In the genomic region with DNA sequence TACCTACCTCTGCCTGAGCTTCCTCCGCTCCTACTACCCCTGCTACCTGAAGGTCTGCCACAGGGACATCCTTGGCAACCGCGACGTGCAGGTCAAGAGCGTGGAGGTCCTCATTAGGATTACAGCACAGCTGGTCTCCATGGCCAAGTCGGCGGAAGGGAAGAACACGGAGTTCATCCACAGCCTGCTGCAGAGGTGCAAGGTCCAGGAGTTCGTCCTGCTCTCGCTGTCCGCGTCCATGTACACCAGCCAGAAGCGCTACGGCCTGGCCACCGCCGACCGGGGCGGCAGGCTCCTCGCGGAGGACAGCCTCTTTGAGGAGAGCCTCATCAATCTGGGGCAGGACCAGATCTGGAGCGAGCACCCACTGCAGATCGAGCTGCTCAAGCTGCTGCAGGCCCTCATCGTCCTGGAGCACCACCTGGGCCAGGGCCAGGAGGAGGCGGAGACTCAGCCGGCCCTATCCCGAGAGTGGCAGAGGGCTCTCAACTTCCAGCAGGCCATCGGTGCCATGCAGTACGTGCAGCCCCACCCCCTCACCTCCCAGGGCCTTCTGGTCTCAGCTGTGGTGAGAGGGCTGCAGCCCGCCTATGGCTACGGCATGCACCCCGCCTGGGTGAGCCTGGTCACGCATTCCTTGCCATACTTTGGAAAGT, we compare ENCODE assay signal across 11 mouse cellular contexts. TPM values are rescaled to one million over a fixed set of nuclear protein-coding genes. Genes with fewer than 3 reads are reported as not detected.
DNase-seq lines count a peak whose midpoint lies in the region; ATAC-seq and TF ChIP-seq lines count a peak whose summit lies in the region.
"Had no signal": no experiment of that assay in that cellular context is flagged by ENCODE, and none has a peak within 500 bp of the region (broad histone marks: within the 10 kb centered on the region; RNA-seq: fewer than 3 reads in every experiment).

No protein-coding gene starts in this region.

- H3K9ac ChIP-seq in stomach, postnatal 0 days (ENCODE audit: low read length), result no peak overlapping the region
- no peak overlapping the region for H3K9ac ChIP-seq in hindbrain, embryonic 11.5 days (ENCODE audit: low read depth, low read length)
- H3K9ac ChIP-seq: hindbrain, embryonic 15.5 days; midbrain, embryonic 12.5 days had no signal

- 69% methylated on average over 32 of the region's 32 CpGs for WGBS in limb, embryonic 10.5 days
- 70% methylated on average over 32 of the region's 32 CpGs for WGBS in stomach, postnatal 0 days
- WGBS in hindbrain, embryonic 11.5 days, result 70% methylated on average over 32 of the region's 32 CpGs

- no peaks in the 10 kb centered on the region for H3K27me3 ChIP-seq in limb, embryonic 10.5 days (ENCODE audit: low read depth, poor library complexity, severe bottlenecking)
- no peaks in the 10 kb centered on the region for H3K27me3 ChIP-seq in stomach, postnatal 0 days (ENCODE audit: control insufficient read depth, insufficient read depth, low read length)
- no peaks in the 10 kb centered on the region for H3K27me3 ChIP-seq in hindbrain, embryonic 11.5 days (ENCODE audit: control insufficient read depth, insufficient read depth, low read length)
- H3K27me3 ChIP-seq: hindbrain, embryonic 15.5 days; midbrain, embryonic 12.5 days had no signal

- H3K4me1 ChIP-seq in limb, embryonic 10.5 days, result peaks cover 8% of the 10 kb centered on the region
- no peaks in the 10 kb centered on the region for H3K4me1 ChIP-seq in stomach, postnatal 0 days (replicated peaks; ENCODE audit: control insufficient read depth, insufficient read depth)
- no peaks in the 10 kb centered on the region for H3K4me1 ChIP-seq in hindbrain, embryonic 11.5 days (replicated peaks; ENCODE audit: control insufficient read depth, insufficient read depth, low read length)
- H3K4me1 ChIP-seq: hindbrain, embryonic 15.5 days; midbrain, embryonic 12.5 days had no signal

- H3K4me3 ChIP-seq in limb, embryonic 10.5 days, result no peak overlapping the region
- no peak overlapping the region for H3K4me3 ChIP-seq in stomach, postnatal 0 days (ENCODE audit: low read depth, low read length)
- H3K4me3 ChIP-seq in hindbrain, embryonic 11.5 days (ENCODE audit: low read depth, low read length), result no peak overlapping the region
- H3K4me3 ChIP-seq: hindbrain, embryonic 15.5 days; midbrain, embryonic 12.5 days had no signal

- no peak for TF ChIP-seq CTCF in stomach, postnatal 0 days (IDR thresholded peaks at IDR 0.05; ENCODE audit: low read depth)

- no peak overlapping the region for H3K4me2 ChIP-seq in stomach, postnatal 0 days (replicated peaks; ENCODE audit: low read depth)
- H3K4me2 ChIP-seq in hindbrain, embryonic 11.5 days (replicated peaks; ENCODE audit: low read depth, low read length), result no peak overlapping the region
- H3K4me2 ChIP-seq: hindbrain, embryonic 15.5 days; midbrain, embryonic 12.5 days had no signal

- peak; percentile 19; the same call in 1 of the 2 replicates for ATAC-seq in stomach, postnatal 0 days (ENCODE audit: low FRiP score, low TSS enrichment)
- no peak for ATAC-seq in hindbrain, embryonic 11.5 days (ENCODE audit: low FRiP score)

- no peaks in the 10 kb centered on the region for H3K36me3 ChIP-seq in limb, embryonic 10.5 days
- H3K36me3 ChIP-seq in stomach, postnatal 0 days (ENCODE audit: control insufficient read depth, insufficient read depth, low read length), result peaks cover 24% of the 10 kb centered on the region
- no peaks in the 10 kb centered on the region for H3K36me3 ChIP-seq in hindbrain, embryonic 11.5 days (ENCODE audit: control insufficient read depth, insufficient read depth, low read length)

- H3K9me3 ChIP-seq in limb, embryonic 10.5 days (replicated peaks), result no peaks in the 10 kb centered on the region
- no peaks in the 10 kb centered on the region for H3K9me3 ChIP-seq in stomach, postnatal 0 days (ENCODE audit: control insufficient read depth, low read length)
- H3K9me3 ChIP-seq in hindbrain, embryonic 11.5 days (ENCODE audit: control insufficient read depth, low read length), result no peaks in the 10 kb centered on the region
- H3K9me3 ChIP-seq: hindbrain, embryonic 15.5 days; midbrain, embryonic 12.5 days had no signal

- peak overlapping the region; percentile 22; the same call in 1 of the 2 replicates for H3K27ac ChIP-seq in limb, embryonic 10.5 days
- no peak overlapping the region for H3K27ac ChIP-seq in stomach, postnatal 0 days (replicated peaks)
- no peak overlapping the region for H3K27ac ChIP-seq in hindbrain, embryonic 11.5 days (ENCODE audit: low read depth, low read length)
- H3K27ac ChIP-seq: hindbrain, embryonic 15.5 days; midbrain, embryonic 12.5 days had no signal

- no peak for TF ChIP-seq EP300 in stomach, postnatal 0 days (optimal IDR thresholded peaks at IDR 0.05)

- peak; percentile 43 for DNase-seq in gastrocnemius, postnatal 10 days
- no peak for DNase-seq in gastrocnemius, postnatal 25 days
- peak; percentile 11 for DNase-seq in retina, postnatal 1 day
- no peak for DNase-seq in retina, embryonic 14.5 days (ENCODE audit: low spot score)
- DNase-seq in limb, embryonic 10.5 days (ENCODE audit: low spot score), result no peak
- peak; percentile 38 for DNase-seq in stomach, postnatal 0 days (ENCODE audit: low spot score)
- DNase-seq in hindbrain, embryonic 11.5 days (ENCODE audit: low spot score), result no peak
- DNase-seq in urinary bladder, postnatal 4 days (ENCODE audit: low spot score in 2 of 2), result no peak
- DNase-seq: adrenal gland, adult 8-10 months had no signal

RNA-seq across cellular contexts. Expression of a gene that starts 58.7 kb away (rescaled TPM):
- 10 to 100 TPM; 34.7 to 37.7 TPM for total RNA-seq in gastrocnemius, postnatal 10 days (2021)
- 10 to 100 TPM; 20.6 to 26.9 TPM for total RNA-seq in gastrocnemius, postnatal 25 days (2021)
- polyA plus RNA-seq in limb, embryonic 10.5 days (2016; fragmentation: Nextera tagmentation; extraction: Ambion mirVana), result 3.4 and 5.3 TPM in 2 replicates
- polyA plus RNA-seq in stomach, postnatal 0 days (2015; fragmentation: Nextera tagmentation; extraction: Ambion mirVana), result 20.1 and 20.9 TPM in 2 replicates
- 15.7 and 19.6 TPM in 2 replicates for polyA plus RNA-seq in hindbrain, embryonic 11.5 days (2014; fragmentation: Nextera tagmentation; extraction: Ambion mirVana)

Comparison
In these comparisons a context has a peak if more than half of its experiments do, and no peak if none do; other contexts are left out.
1. DNase-seq: peak in gastrocnemius, postnatal 10 days (single experiment), retina, postnatal 1 day (single experiment) and stomach, postnatal 0 days (single experiment); none in gastrocnemius, postnatal 25 days (single experiment), retina, embryonic 14.5 days (single experiment), limb, embryonic 10.5 days (single experiment), hindbrain, embryonic 11.5 days (single experiment) and urinary bladder, postnatal 4 days (0 of 2).